Mouse (Mus musculus) CH12.LX (cell line): ENCODE results near the gene Plvap. TPM values are rescaled to one million over a fixed set of nuclear protein-coding genes. Genes with fewer than 3 reads are reported as not detected.

Experiments used
- DNase-seq: peaks from one replicate; pipeline ENCODE4 v3.0.0-alpha.2; 2013; ENCODE audit errors: extremely low read depth
- H3K27ac ChIP-seq: 2 replicates; pipeline ENCODE4 v1.5.1; 2012; ENCODE audit warnings: low read depth, mild to moderate bottlenecking, control low read depth, moderate library complexity; ENCODE audit not compliant: insufficient read depth
- H3K27me3 ChIP-seq: replicated peaks from 2 replicates; pipeline ENCODE3; 2012; ENCODE audit warnings: inconsistent platforms
- H3K36me3 ChIP-seq, 2 experiments: replicated peaks in 1 of 2; 2 replicates each; pipeline versions ENCODE3 to v1.6.1; 2012; ENCODE audit warnings: inconsistent platforms in 1 of 2, low read length in 1 of 2, mild to moderate bottlenecking in 1 of 2, mixed read lengths in 1 of 2, moderate library complexity in 1 of 2; ENCODE audit not compliant: control insufficient read depth in 1 of 2, insufficient read depth in 1 of 2
- H3K4me1 ChIP-seq, 2 experiments: 2 replicates each; pipeline ENCODE4 v1.6.1; 2012; ENCODE audit warnings: inconsistent platforms in 1 of 2, moderate library complexity in 1 of 2; ENCODE audit not compliant: insufficient read depth in 2 of 2, control insufficient read depth in 1 of 2
- H3K4me2 ChIP-seq: 2 replicates; pipeline ENCODE4 v1.6.1; 2012; ENCODE audit warnings: low read depth, mild to moderate bottlenecking, control low read depth; ENCODE audit not compliant: poor library complexity, insufficient read depth, severe bottlenecking
- H3K4me3 ChIP-seq, 3 experiments: fragments of 150-350 bp in 1 of 3; sonication (generic) in 1 of 3; replicated peaks in 1 of 3; 2 replicates each; pipeline versions ENCODE3 to v1.5.1; 2011 to 2012; ENCODE audit warnings: low read depth in 2 of 3, low read length in 2 of 3, mild to moderate bottlenecking in 2 of 3, moderate library complexity in 2 of 3, control low read depth in 1 of 3, improper control_type of control experiment in 1 of 3, inconsistent platforms in 1 of 3, mixed read lengths in 1 of 3; ENCODE audit not compliant: poor library complexity in 1 of 3
- H3K79me2 ChIP-seq: replicated peaks from 2 replicates; pipeline ENCODE4 v1.6.1; 2012; ENCODE audit warnings: mild to moderate bottlenecking, moderate library complexity; ENCODE audit not compliant: control insufficient read depth, poor library complexity, insufficient read depth, severe bottlenecking; ENCODE audit errors: extremely low read depth
- H3K9ac ChIP-seq: 2 replicates; pipeline ENCODE4 v1.6.1; 2012; ENCODE audit warnings: low read depth, mild to moderate bottlenecking, control low read depth, moderate library complexity; ENCODE audit not compliant: insufficient read depth
- H3K9me3 ChIP-seq: replicated peaks from 2 replicates; pipeline ENCODE3; 2012; ENCODE audit warnings: low read length, inconsistent platforms, mixed read lengths
- E2F4 ChIP-seq: IDR thresholded peaks from 2 replicates; pipeline ENCODE4 v1.6.1; 2011; ENCODE audit warnings: low read depth, low read length, improper control_type of control experiment; ENCODE audit not compliant: insufficient replicate concordance
- EP300 ChIP-seq: IDR thresholded peaks from 2 replicates; pipeline ENCODE4 v1.6.1; 2011; ENCODE audit warnings: low read length, improper control_type of control experiment
- GABPA ChIP-seq: IDR thresholded peaks from 2 replicates; pipeline ENCODE4 v1.6.1; 2012; ENCODE audit warnings: low read depth, low read length, improper control_type of control experiment, inconsistent platforms; ENCODE audit not compliant: insufficient replicate concordance
- JUN ChIP-seq: IDR thresholded peaks from 2 replicates; pipeline ENCODE4 v1.6.1; 2011; ENCODE audit warnings: low read depth, mild to moderate bottlenecking, low read length, improper control_type of control experiment, moderate library complexity; ENCODE audit not compliant: insufficient read depth
- PAX5 ChIP-seq: IDR thresholded peaks from 2 replicates; pipeline ENCODE4 v1.6.1; 2012; ENCODE audit warnings: low read length, inconsistent platforms, mixed read lengths
- POLR2AphosphoS2 ChIP-seq: IDR thresholded peaks from 2 replicates; pipeline ENCODE4 v1.6.1; 2011; ENCODE audit warnings: low read depth, low read length, improper control_type of control experiment
- RAD21 ChIP-seq: IDR thresholded peaks from 2 replicates; pipeline ENCODE4 v1.6.1; 2011; ENCODE audit warnings: low read depth, mild to moderate bottlenecking, low read length, improper control_type of control experiment, moderate library complexity
- TBP ChIP-seq: conservative IDR thresholded peaks from 2 replicates; pipeline ENCODE4 v1.6.1; 2011; ENCODE audit warnings: low read depth, low read length, improper control_type of control experiment
- ZMIZ1 ChIP-seq: IDR thresholded peaks from 2 replicates; pipeline ENCODE4 v1.6.1; 2012; ENCODE audit warnings: low read depth, mild to moderate bottlenecking, inconsistent platforms, low read length, improper control_type of control experiment
- ZNF384 ChIP-seq: IDR thresholded peaks from 2 replicates; pipeline ENCODE4 v1.6.1; 2012; ENCODE audit warnings: low read depth, low read length, improper control_type of control experiment, inconsistent platforms
- dilution Hi-C: fragments of 300-500 bp; cut with MboI; formaldehyde crosslinking; loops from 2 replicates; pipeline ENCODE4 v1.14.3; 2020; ENCODE audit warnings: low sequenced_read_pairs; ENCODE audit not compliant: extremely low pct_unique_long_range_greater_than_20kb, extremely low pct_ligation_motif_present
- in situ Hi-C: fragments of 300-500 bp; cut with MboI; formaldehyde crosslinking; loops from 3 replicates; pipeline ENCODE4 v1.14.3; 2019; ENCODE audit warnings: low sequenced_read_pairs, low pct_ligation_motif_present, low pct_unique_long_range_greater_than_20kb, mixed read lengths
- polyA plus RNA-seq: library from polyadenylated mRNA; unstranded; fragments of >175 nt; gene quantifications from 2 replicates; pipeline ENCODE4 v1.2.1, GENCODE M21; 2012; ENCODE audit warnings: low read depth; ENCODE audit not compliant: insufficient read length
- total RNA-seq, 2 experiments: library from RNA; depleted of rRNA; stranded (reverse); fragments of 300-350 nt in 1 of 2; fragments of >200 nt in 1 of 2; gene quantifications; 2 replicates each; pipeline ENCODE4 v1.2.3; 2012 to 2014

The Plvap gene
- total and polyA plus RNA-seq, 3 experiments, result 0.04 to 0.27 TPM; not detected in 1

DNA sequence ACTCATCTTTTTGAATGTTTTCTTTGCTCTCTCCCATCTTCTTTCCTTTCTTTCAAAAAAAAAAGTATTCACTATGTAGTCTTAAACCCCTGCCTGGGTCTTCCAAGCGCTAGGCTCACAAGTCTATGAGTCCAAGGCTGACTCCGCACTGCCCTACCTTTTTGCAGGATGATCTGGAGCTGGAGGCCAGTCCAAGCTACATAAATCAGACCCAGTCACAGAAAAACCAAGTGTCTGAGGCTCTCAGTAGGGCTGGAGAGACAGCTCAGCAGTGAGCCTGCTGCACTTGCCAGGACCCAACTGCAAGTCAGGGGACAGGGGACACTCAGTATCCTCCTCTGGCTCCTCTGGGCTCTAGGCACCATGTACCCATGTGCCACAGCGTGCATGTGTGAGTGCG lies 7.2 kb downstream of the Plvap start:
- dilution Hi-C loops (no loop called here), in situ Hi-C loops (loop anchor here (10.0 kb wide), 1 partner anchor 60 kb away; no protein-coding TSS in a partner anchor)
- TF ChIP-seq E2F4 (no peak), TBP (no peak), ZNF384 (no peak), EP300 (no peak), RAD21 (no peak)
- no peak overlapping the region for H3K4me3 ChIP-seq
- H3K9me3 ChIP-seq, result no peaks in the 10 kb centered on the region
- H3K4me1 ChIP-seq, result peaks cover 2 to 8% of the 10 kb centered on the region in 2 experiments; a peak in 3 of 4 replicates
- no peak overlapping the region for H3K27ac ChIP-seq
- H3K36me3 ChIP-seq, result peaks cover 0 to 2% of the 10 kb centered on the region in 2 experiments
- DNase-seq, result no peak
- no peaks in the 10 kb centered on the region for H3K79me2 ChIP-seq
- no peak overlapping the region for H3K9ac ChIP-seq
- peaks cover 43% of the 10 kb centered on the region for H3K27me3 ChIP-seq
- no peak overlapping the region for H3K4me2 ChIP-seq

DNA sequence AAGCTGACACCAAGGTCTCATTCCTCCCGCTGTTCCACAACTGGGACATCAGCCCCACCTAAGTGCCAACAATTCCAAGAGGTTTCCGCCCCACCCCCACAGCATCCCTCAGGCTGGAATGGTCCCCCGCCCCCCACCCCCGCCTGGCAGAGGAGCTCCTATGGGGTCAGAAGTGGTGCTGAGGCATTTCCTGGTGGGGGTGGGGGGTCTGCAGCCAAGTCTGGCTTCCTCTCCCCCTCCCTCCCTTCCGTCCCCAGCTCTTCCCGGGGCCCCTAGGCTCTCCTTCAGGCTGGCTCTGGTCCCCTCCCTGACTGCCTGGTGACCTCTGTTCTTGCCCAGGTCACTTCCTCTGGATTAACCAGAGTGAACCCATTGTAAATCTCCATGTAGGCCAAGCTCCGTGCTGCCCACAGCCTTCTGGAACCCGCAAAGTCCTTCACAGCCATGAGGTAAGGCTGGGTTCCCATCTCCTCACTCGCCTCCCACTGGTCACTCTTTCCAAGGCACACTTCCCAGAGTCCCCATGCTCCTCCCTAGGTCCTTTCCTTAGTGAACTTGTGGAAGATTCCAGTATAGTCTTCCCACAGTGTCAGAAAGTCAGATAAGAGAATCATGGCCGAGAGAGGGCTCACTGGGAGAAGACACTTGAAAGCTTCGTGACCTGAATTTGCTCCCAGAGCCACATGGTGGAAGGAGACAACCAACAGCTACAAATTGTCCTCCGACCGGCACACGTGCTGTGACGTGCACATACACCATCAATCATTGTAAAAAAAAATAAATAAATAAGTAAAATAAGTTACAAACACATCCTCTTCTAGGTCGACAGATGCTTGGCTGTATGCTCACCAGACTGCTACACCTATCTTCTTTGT lies 12.5 kb downstream of the Plvap start:
- H3K4me3 ChIP-seq, result no peak overlapping the region
- DNase-seq, result no peak
- peaks cover 4 to 42% of the 10 kb centered on the region in 2 experiments for H3K36me3 ChIP-seq
- no peaks in the 10 kb centered on the region for H3K9me3 ChIP-seq
- H3K27me3 ChIP-seq, result no peaks in the 10 kb centered on the region
- H3K9ac ChIP-seq, result no peak overlapping the region
- dilution Hi-C loops, result no loop called here
- no peaks in the 10 kb centered on the region for H3K79me2 ChIP-seq
- H3K4me2 ChIP-seq, result no peak overlapping the region
- no peak overlapping the region for H3K27ac ChIP-seq
- peaks cover 0 to 22% of the 10 kb centered on the region in 2 experiments; a peak in 2 of 4 replicates for H3K4me1 ChIP-seq
- no peak for TF ChIP-seq JUN
- TF ChIP-seq ZMIZ1, result no peak
- in situ Hi-C loops, result no loop called here

DNA sequence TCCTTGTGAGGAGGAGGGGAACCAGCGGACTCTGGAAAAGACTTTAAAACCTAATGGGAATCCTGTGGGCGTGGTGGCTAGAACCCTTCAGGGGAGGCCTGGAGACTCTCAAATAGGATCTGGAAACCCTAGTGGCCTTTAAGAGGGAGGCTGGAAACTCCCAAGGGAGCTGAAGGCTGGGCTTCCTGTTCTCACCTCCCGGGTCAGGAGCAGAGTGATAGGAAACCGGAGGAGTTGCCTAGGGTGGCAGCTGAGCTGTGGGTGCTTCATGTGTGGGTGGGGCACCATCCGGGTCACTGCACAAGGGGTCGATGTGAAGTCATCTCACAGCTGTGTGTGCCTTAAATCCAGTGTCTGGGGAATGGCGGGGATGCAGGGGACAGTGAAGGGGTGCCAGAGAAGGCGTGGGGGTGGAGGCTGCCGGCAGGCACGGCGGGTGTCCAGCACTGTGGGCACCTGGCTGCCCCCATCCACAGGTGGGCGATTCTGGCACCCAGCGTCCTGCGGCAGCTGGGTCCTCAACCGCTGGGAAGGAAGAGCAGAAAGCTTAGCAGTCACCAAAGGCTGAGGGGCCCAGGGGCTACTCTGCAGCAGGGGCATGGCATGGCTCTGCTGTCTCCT lies 13.6 kb downstream of the Plvap start:
- H3K4me3 ChIP-seq, result no peak overlapping the region
- H3K27ac ChIP-seq, result no peak overlapping the region
- dilution Hi-C loops, result no loop called here

More for the DNA sequence above, 13.6 kb downstream of the Plvap start:
- H3K27me3 ChIP-seq, result no peaks in the 10 kb centered on the region
- H3K79me2 ChIP-seq, result no peaks in the 10 kb centered on the region
- no peak overlapping the region for H3K9ac ChIP-seq
- peaks cover 4 to 49% of the 10 kb centered on the region in 2 experiments for H3K36me3 ChIP-seq
- TF ChIP-seq POLR2AphosphoS2, result 0 out of 2 replicates have a peak, but pooled peaks have one; percentile 47
- no peak for TF ChIP-seq PAX5
- no peak for TF ChIP-seq GABPA
- TF ChIP-seq, all 38 proteins: peak for 1
- DNase-seq, result no peak
- Histone ChIP-seq H3K4me1 (peaks cover 0 to 21% of the 10 kb centered on the region in 2 experiments; a peak in 2 of 4 replicates), H3K4me2 (no peak overlapping the region), H3K9me3 (no peaks in the 10 kb centered on the region)
- in situ Hi-C loops, result no loop called here
